Mouse (Mus musculus): ENCODE measurements at regions not wholly inside any gene's neighbourhood (a gene's known extent, or its start where the extent isn't known, plus 50 kb on each side); places are given as distances from the start of the nearest gene placed in this dataset.
A peak's percentile ranks its signal among the peaks of the same experiment; 100 is the strongest.

DNA sequence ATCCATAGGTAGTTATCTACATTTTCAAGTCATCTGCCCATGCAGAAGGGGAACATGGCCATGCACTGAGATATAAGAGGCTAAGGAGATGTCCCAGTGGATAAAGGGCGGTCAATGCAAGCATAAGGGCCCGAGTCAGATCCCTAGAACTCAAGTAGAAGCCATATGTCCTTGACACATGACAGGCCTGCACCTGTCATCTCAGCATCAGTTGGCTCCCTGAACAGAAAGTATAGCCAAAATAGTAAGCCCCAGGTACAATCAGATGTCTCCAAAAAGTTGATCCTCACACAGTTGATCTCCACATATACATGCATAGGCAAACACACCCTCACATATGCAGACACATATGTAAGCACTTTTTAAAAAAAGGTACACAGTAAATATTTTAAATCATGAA lies 152.0 kb downstream of the Cox18 start:
- no peak overlapping the region for H3K9ac ChIP-seq (ENCODE audit: low read depth, low read length)
- WGBS, result 80% methylated on average over 2 of the region's 2 CpGs
- TF ChIP-seq CTCF (IDR thresholded peaks at IDR 0.05; ENCODE audit: low read depth), result no peak
- H3K4me2 ChIP-seq (ENCODE audit: low read length), result no peak overlapping the region
- H3K4me1 ChIP-seq (replicated peaks; ENCODE audit: insufficient read depth, low read length), result no peaks in the 10 kb centered on the region
- no peak overlapping the region for H3K4me3 ChIP-seq (replicated peaks; ENCODE audit: low read depth, low read length)
- H3K27me3 ChIP-seq (ENCODE audit: insufficient read depth, low read length), result no peaks in the 10 kb centered on the region
- H3K27ac ChIP-seq, result no peak overlapping the region
- DNase-seq (ENCODE audit: low spot score), result no peak
- H3K36me3 ChIP-seq (ENCODE audit: insufficient read depth, low read length), result no peaks in the 10 kb centered on the region
- H3K9me3 ChIP-seq (replicated peaks; ENCODE audit: low read length), result no peaks in the 10 kb centered on the region
- no peak for ATAC-seq (replicated peaks; ENCODE audit: low FRiP score, low read depth)

DNA sequence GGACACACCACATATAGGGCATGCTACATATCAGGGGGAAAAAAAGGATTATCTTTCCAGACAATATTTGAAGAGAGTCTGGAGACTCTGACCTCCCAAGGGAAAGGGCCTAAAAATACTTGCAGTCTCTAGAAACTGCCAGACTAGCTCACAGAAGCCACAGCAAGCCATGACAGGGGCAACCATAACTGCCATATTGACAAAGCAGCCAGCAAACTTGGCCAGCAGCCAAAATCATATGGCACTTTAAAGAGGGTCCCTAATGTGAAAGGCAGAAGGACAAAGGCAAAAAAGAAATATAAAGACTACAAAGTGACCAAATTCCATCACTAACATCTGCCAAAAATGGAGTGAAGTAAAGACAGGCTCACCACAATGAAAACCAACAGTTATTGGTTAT lies 155.2 kb downstream of the Cox18 start:
- no peaks in the 10 kb centered on the region for H3K9me3 ChIP-seq (replicated peaks; ENCODE audit: low read length)
- no peaks in the 10 kb centered on the region for H3K36me3 ChIP-seq (ENCODE audit: insufficient read depth, low read length)
- H3K27me3 ChIP-seq (ENCODE audit: insufficient read depth, low read length), result no peaks in the 10 kb centered on the region
- no peak for DNase-seq (ENCODE audit: low spot score)
- H3K4me1 ChIP-seq (replicated peaks; ENCODE audit: insufficient read depth, low read length), result no peaks in the 10 kb centered on the region
- no peak overlapping the region for H3K4me2 ChIP-seq (ENCODE audit: low read length)
- H3K4me3 ChIP-seq (replicated peaks; ENCODE audit: low read depth, low read length), result no peak overlapping the region
- ATAC-seq (replicated peaks; ENCODE audit: low FRiP score, low read depth), result no peak
- no peak overlapping the region for H3K9ac ChIP-seq (ENCODE audit: low read depth, low read length)
- no peak overlapping the region for H3K27ac ChIP-seq
- no peak for TF ChIP-seq CTCF (IDR thresholded peaks at IDR 0.05; ENCODE audit: low read depth)

- no peak for TF ChIP-seq CTCF (IDR thresholded peaks at IDR 0.05; ENCODE audit: low read depth)
- no peak overlapping the region for H3K27ac ChIP-seq
- no peaks in the 10 kb centered on the region for H3K36me3 ChIP-seq (ENCODE audit: insufficient read depth, low read length)
- no peak overlapping the region for H3K9ac ChIP-seq (ENCODE audit: low read depth, low read length)
- no peak overlapping the region for H3K4me3 ChIP-seq (replicated peaks; ENCODE audit: low read depth, low read length)
- H3K4me1 ChIP-seq (replicated peaks; ENCODE audit: insufficient read depth, low read length), result no peaks in the 10 kb centered on the region
- no peak for ATAC-seq (replicated peaks; ENCODE audit: low FRiP score, low read depth)
- DNase-seq (ENCODE audit: low spot score), result peak; percentile 3
- H3K27me3 ChIP-seq (ENCODE audit: insufficient read depth, low read length), result no peaks in the 10 kb centered on the region
- 65% methylated on average over 7 of the region's 7 CpGs for WGBS
- no peaks in the 10 kb centered on the region for H3K9me3 ChIP-seq (replicated peaks; ENCODE audit: low read length)
- no peak overlapping the region for H3K4me2 ChIP-seq (ENCODE audit: low read length)
Observed at GRCm38 (mm10) chr5:90067817-90068216, 156.0 kb downstream of the Cox18 start.

GRCm38 (mm10) chr5:90065884-90066615 lies 157.8 kb downstream of the Cox18 start:
- H3K27me3 ChIP-seq (ENCODE audit: insufficient read depth, low read length), result no peaks in the 10 kb centered on the region
- H3K9ac ChIP-seq (ENCODE audit: low read depth, low read length), result no peak overlapping the region
- H3K9me3 ChIP-seq (replicated peaks; ENCODE audit: low read length), result no peaks in the 10 kb centered on the region
- ATAC-seq (replicated peaks; ENCODE audit: low FRiP score, low read depth) (no peak), DNase-seq (ENCODE audit: low spot score) (no peak)
- WGBS, result 57% methylated on average over 6 of the region's 6 CpGs
- no peak overlapping the region for H3K4me2 ChIP-seq (ENCODE audit: low read length)
- H3K4me1 ChIP-seq (replicated peaks; ENCODE audit: insufficient read depth, low read length), result no peaks in the 10 kb centered on the region
- no peak for TF ChIP-seq CTCF (IDR thresholded peaks at IDR 0.05; ENCODE audit: low read depth)
- no peak overlapping the region for H3K27ac ChIP-seq
- H3K4me3 ChIP-seq (replicated peaks; ENCODE audit: low read depth, low read length), result no peak overlapping the region
- no peaks in the 10 kb centered on the region for H3K36me3 ChIP-seq (ENCODE audit: insufficient read depth, low read length)

GRCm38 (mm10) chr5:90055686-90056085 lies 168.1 kb downstream of the Cox18 start:
- Histone ChIP-seq H3K9me3 (replicated peaks; ENCODE audit: low read length) (no peaks in the 10 kb centered on the region), H3K4me1 (replicated peaks; ENCODE audit: insufficient read depth, low read length) (no peaks in the 10 kb centered on the region), H3K4me2 (ENCODE audit: low read length) (no peak overlapping the region), H3K9ac (ENCODE audit: low read depth, low read length) (no peak overlapping the region), H3K4me3 (replicated peaks; ENCODE audit: low read depth, low read length) (no peak overlapping the region), H3K36me3 (ENCODE audit: insufficient read depth, low read length) (no peaks in the 10 kb centered on the region), H3K27ac (no peak overlapping the region), H3K27me3 (ENCODE audit: insufficient read depth, low read length) (no peaks in the 10 kb centered on the region)
- WGBS, result 87% methylated on average over 2 of the region's 2 CpGs
- DNase-seq (ENCODE audit: low spot score) (peak; percentile 7), ATAC-seq (replicated peaks; ENCODE audit: low FRiP score, low read depth) (no peak)
- TF ChIP-seq CTCF (IDR thresholded peaks at IDR 0.05; ENCODE audit: low read depth), result peak; percentile 63

DNA sequence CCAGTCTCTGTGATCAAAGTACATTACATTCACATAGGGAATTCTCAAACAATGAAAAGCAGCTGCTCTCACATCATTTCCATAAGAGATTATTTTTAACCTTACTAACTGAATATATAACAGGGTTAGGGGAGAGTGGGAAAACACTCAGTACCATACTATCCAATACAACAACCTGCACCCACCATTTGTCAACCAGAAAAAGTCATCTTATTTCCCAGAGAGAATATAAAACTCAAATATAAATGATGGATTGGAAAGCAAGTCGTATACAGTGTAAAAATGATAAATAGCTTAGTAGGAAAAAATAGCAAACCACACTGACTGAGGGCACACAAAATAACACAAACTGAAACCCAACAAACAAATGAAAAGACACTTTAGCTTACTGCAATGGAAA lies 169.4 kb upstream of the Adamts3 start:
- Histone ChIP-seq H3K4me1 (replicated peaks; ENCODE audit: insufficient read depth, low read length) (no peaks in the 10 kb centered on the region), H3K27me3 (ENCODE audit: insufficient read depth, low read length) (no peaks in the 10 kb centered on the region), H3K36me3 (ENCODE audit: insufficient read depth, low read length) (no peaks in the 10 kb centered on the region), H3K4me3 (replicated peaks; ENCODE audit: low read depth, low read length) (no peak overlapping the region), H3K9ac (ENCODE audit: low read depth, low read length) (no peak overlapping the region), H3K9me3 (replicated peaks; ENCODE audit: low read length) (no peaks in the 10 kb centered on the region), H3K4me2 (ENCODE audit: low read length) (no peak overlapping the region), H3K27ac (no peak overlapping the region)
- ATAC-seq (replicated peaks; ENCODE audit: low FRiP score, low read depth) (no peak), DNase-seq (ENCODE audit: low spot score) (no peak)
- no peak for TF ChIP-seq CTCF (IDR thresholded peaks at IDR 0.05; ENCODE audit: low read depth)
- WGBS, result 51% methylated on average over 1 of the region's 1 CpGs

GRCm38 (mm10) chr5:90049856-90050255 lies 166.7 kb upstream of the Adamts3 start:
- TF ChIP-seq CTCF (IDR thresholded peaks at IDR 0.05; ENCODE audit: low read depth), result no peak
- no peaks in the 10 kb centered on the region for H3K9me3 ChIP-seq (replicated peaks; ENCODE audit: low read length)
- no peak overlapping the region for H3K4me2 ChIP-seq (ENCODE audit: low read length)
- no peak overlapping the region for H3K27ac ChIP-seq
- ATAC-seq (replicated peaks; ENCODE audit: low FRiP score, low read depth) (no peak), DNase-seq (ENCODE audit: low spot score) (no peak)
- H3K4me1 ChIP-seq (replicated peaks; ENCODE audit: insufficient read depth, low read length), result no peaks in the 10 kb centered on the region
- H3K4me3 ChIP-seq (replicated peaks; ENCODE audit: low read depth, low read length), result no peak overlapping the region
- H3K9ac ChIP-seq (ENCODE audit: low read depth, low read length), result no peak overlapping the region
- whole genome bisulfite sequencing, result 68% methylated on average over 3 of the region's 3 CpGs
- no peaks in the 10 kb centered on the region for H3K36me3 ChIP-seq (ENCODE audit: insufficient read depth, low read length)
- no peaks in the 10 kb centered on the region for H3K27me3 ChIP-seq (ENCODE audit: insufficient read depth, low read length)

Data from kidney, postnatal 0 days (tissue).